11 mouse cellular contexts compared by ENCODE assay signal in the genomic region with DNA sequence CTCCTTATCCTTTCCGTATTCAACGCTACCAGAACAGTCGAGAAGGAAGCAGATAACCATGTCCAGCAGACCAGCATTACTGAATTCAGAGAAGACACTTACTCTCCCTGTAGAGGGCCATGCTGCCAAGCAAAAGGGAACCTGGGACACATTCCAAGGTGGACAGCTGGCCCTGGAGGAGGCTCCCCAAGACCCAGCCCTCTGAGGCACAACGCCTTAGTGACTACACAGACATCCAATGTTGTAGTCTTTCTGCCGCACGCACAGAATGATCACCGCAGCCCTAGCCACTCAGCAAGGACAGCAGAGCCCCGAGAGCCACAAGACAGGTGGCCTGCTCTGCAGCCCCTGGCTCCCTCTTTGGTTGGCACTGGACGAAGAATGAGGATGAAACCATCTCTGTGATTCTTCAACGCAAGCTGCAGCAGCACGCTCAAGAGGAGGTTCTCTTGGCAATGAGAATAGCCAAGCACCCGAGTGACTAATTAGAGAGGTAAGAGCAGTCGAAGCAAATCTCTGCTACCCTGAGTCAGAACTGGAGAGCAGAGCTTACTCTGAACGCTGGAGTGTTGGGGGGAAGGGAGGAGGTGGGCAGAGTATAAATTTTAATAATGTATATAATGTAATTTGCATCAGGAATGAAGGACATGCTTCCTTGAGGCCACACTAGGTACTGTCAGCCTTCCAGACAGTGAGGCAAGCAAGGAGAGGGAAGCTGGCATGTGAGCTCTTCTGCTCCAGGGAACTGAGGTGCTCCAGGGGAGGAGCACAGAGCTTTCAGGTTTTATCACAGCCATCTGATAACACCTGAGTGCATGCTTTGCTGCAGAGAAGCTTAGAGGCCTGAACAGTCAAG.
DNase-seq lines count a peak whose midpoint lies in the region; ATAC-seq and TF ChIP-seq lines count a peak whose summit lies in the region.
"Had no signal": no experiment of that assay in that cellular context is flagged by ENCODE, and none has a peak within 500 bp of the region (broad histone marks: within the 10 kb centered on the region; RNA-seq: fewer than 3 reads in every experiment).

No protein-coding gene starts in this region.

- no peak overlapping the region for H3K4me3 ChIP-seq in heart, adult 2 months
- no peak overlapping the region for H3K4me3 ChIP-seq in heart, embryonic 10.5 days
- no peak overlapping the region for H3K4me3 ChIP-seq in thymus, adult 2 months (ENCODE audit: control insufficient read depth, insufficient read depth, low read length)
- H3K4me3 ChIP-seq: erythroblast, embryonic 14.5 days; lung, embryonic 15.5 days had no signal

- 0 out of 2 replicates have a peak, but pooled peaks have one; percentile 14 for ATAC-seq in granulocyte monocyte progenitor cell, adult 5-6 weeks (replicated peaks; ENCODE audit: poor library complexity, severe bottlenecking)

- TF ChIP-seq CTCF in heart, adult 2 months (IDR thresholded peaks at IDR 0.05) = no peak
- no peak for TF ChIP-seq CTCF in thymus, adult 2 months (IDR thresholded peaks at IDR 0.05; ENCODE audit: borderline replicate concordance, control insufficient read depth, extremely low read depth, insufficient read depth, low read length, poor library complexity)

- intact Hi-C loops in heart, adult 2 months (cut with DNase I) = no loop called here
- intact Hi-C loops in left cerebral cortex, postnatal 4 days (cut with DNase I) = no loop called here

- no peaks in the 10 kb centered on the region for H3K9me3 ChIP-seq in heart, embryonic 10.5 days
- H3K9me3 ChIP-seq: lung, embryonic 15.5 days had no signal

- no peak for TF ChIP-seq EP300 in heart, adult 2 months (IDR thresholded peaks at IDR 0.05; ENCODE audit: insufficient read depth, low read depth, low read length)

- no peak for TF ChIP-seq POLR2A in heart, adult 2 months (IDR thresholded peaks at IDR 0.05; ENCODE audit: insufficient read depth, low read depth, low read length)
- no peak for TF ChIP-seq POLR2A in thymus, adult 2 months (IDR thresholded peaks at IDR 0.05; ENCODE audit: control insufficient read depth, extremely low read depth, insufficient read depth, low read length, poor library complexity)

- no peaks in the 10 kb centered on the region for H3K36me3 ChIP-seq in heart, adult 2 months (ENCODE audit: control insufficient read depth, insufficient read depth, low read length)
- H3K36me3 ChIP-seq in heart, embryonic 10.5 days = no peaks in the 10 kb centered on the region
- no peaks in the 10 kb centered on the region for H3K36me3 ChIP-seq in thymus, adult 2 months (ENCODE audit: control insufficient read depth, insufficient read depth, low read length)
- H3K36me3 ChIP-seq: lung, embryonic 15.5 days had no signal

- H3K9ac ChIP-seq in heart, adult 2 months (ENCODE audit: low read depth, low read length) = no peak overlapping the region
- H3K9ac ChIP-seq: lung, embryonic 15.5 days had no signal

- no peak overlapping the region for H3K27ac ChIP-seq in heart, adult 2 months
- no peak overlapping the region for H3K27ac ChIP-seq in heart, embryonic 10.5 days
- H3K27ac ChIP-seq in thymus, adult 2 months (ENCODE audit: control insufficient read depth, insufficient read depth, low read length) = no peak overlapping the region
- H3K27ac ChIP-seq: lung, embryonic 15.5 days had no signal

- H3K4me1 ChIP-seq in heart, adult 2 months (ENCODE audit: control insufficient read depth, insufficient read depth, low read length) = no peaks in the 10 kb centered on the region
- peaks cover 11% of the 10 kb centered on the region; the same call in 1 of the 2 replicates for H3K4me1 ChIP-seq in heart, embryonic 10.5 days
- peaks cover 17% of the 10 kb centered on the region for H3K4me1 ChIP-seq in thymus, adult 2 months (replicated peaks; ENCODE audit: control insufficient read depth, insufficient read depth, low read length)
- H3K4me1 ChIP-seq: lung, embryonic 15.5 days had no signal

- WGBS in heart, adult 2 months = 63% methylated on average over 14 of the region's 14 CpGs
- 79% methylated on average over 14 of the region's 14 CpGs for WGBS in heart, embryonic 10.5 days
- WGBS in thymus, adult 2 months = 75% methylated on average over 14 of the region's 14 CpGs

- H3K79me2 ChIP-seq in heart, adult 2 months (replicated peaks; ENCODE audit: control insufficient read depth, insufficient read depth, low read length) = no peaks in the 10 kb centered on the region

- H3K27me3 ChIP-seq in heart, adult 2 months (ENCODE audit: control insufficient read depth, insufficient read depth, low read length) = no peaks in the 10 kb centered on the region
- H3K27me3 ChIP-seq in heart, embryonic 10.5 days (ENCODE audit: insufficient read depth, poor library complexity, severe bottlenecking) = peaks cover 14% of the 10 kb centered on the region
- no peaks in the 10 kb centered on the region for H3K27me3 ChIP-seq in thymus, adult 2 months (ENCODE audit: control insufficient read depth, insufficient read depth, low read length)
- H3K27me3 ChIP-seq: lung, embryonic 15.5 days had no signal

- DNase-seq in heart, adult 2 months = peak; percentile 35 to 54
- DNase-seq in heart, embryonic 10.5 days (ENCODE audit: low spot score) = no peak
- peak; percentile 88 for DNase-seq in cerebellum, adult 8-10 months
- DNase-seq in left cerebral cortex, postnatal 4 days = peak; percentile 88
- no peak for DNase-seq in T-cell, adult 2 months (ENCODE audit: low spot score)
- DNase-seq in thymus, adult 2 months = no peak
- DNase-seq in c-Kit-positive CD71-positive TER-119-positive erythroid progenitor cells, embryonic 14.5 days (ENCODE audit: low spot score) = no peak
- DNase-seq: kidney, postnatal 25 days had no signal

Comparison
In these comparisons a context has a peak if more than half of its experiments do, and no peak if none do; other contexts are left out.
1. DNase-seq: peak in heart, adult 2 months (2 of 2), cerebellum, adult 8-10 months (single experiment) and left cerebral cortex, postnatal 4 days (single experiment); none in heart, embryonic 10.5 days (single experiment), T-cell, adult 2 months (single experiment), thymus, adult 2 months (single experiment) and c-Kit-positive CD71-positive TER-119-positive erythroid progenitor cells, embryonic 14.5 days (single experiment).